Mouse (Mus musculus) left cerebral cortex, postnatal 36 days (tissue): ENCODE measurements around the gene Cdk1. TPM values are rescaled to one million over a fixed set of nuclear protein-coding genes. Genes with fewer than 3 reads are reported as not detected.
"Not testable (repeated sequence)": the region's sequence is repeated elsewhere in the genome, so short reads cannot be mapped to it uniquely, and the experiment has no call there.

Experiments used
- DNase-seq, 2 experiments: peaks; one replicate each; pipeline ENCODE4 v3.0.0; 2021 to 2022; ENCODE audit warnings: low spot score in 2 of 2, mixed read lengths in 1 of 2
- intact Hi-C: fragments of 180-260 bp; cut with DNase I; formaldehyde crosslinking; loops from one replicate; pipeline ENCODE4 v1.15.1; 2025
- total RNA-seq, 2 experiments: library from RNA; stranded (reverse); gene quantifications; 2 replicates each; pipeline ENCODE4 v1.2.3; 2021

Cdk1 gene
- 1 to 10 TPM in 1 of 2 experiments, under 1 TPM in 1; 0.68 to 1.6 TPM for total RNA-seq

DNA sequence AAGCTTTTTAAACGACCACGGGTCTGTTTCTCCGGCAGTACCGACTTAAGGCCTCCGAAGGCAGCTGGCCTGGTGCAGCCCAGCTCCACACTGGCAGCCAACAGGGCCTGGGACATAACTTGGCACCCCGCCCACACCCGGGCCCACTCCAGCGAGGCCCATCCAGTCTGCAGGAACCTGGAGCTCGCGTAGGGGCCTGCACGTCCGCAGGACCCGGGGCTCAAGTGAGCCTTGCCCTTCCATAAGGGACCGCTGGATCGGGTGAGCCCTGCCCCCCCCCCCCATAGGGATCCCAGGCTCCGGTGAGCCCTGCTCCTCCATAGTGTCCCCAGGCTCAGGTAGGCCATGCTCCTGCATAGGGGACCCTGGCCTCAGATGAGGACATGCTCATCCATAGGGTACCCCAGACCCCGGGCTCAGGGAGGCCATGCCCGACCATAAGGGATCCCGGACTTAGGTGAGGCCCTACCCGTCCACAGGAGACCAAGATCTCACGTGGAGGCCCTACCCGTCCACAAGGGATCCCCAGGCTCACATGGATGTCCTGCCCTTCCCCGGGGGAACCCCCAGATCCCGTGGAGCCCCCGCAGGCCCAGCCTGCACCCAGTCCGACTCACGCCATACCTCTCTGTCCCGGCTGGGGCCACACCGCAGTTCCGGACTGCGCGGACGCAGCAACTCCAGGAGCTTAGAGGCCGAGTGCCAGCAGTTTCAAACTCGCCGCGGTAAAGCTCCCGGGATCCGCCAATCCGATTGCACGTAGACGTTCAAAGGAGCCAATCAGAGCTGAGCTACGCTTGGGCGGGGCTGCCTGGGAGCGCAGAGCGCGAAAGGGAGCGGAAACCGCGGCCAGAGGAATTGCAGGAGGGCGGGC lies at the start of gene Cdk1:
Cdk1 (minus strand) TSS at position 727 of the 874 bp plus-strand sequence.
- intact Hi-C loops, result no loop called here
- peak; percentile 90 to 93 for DNase-seq

DNA sequence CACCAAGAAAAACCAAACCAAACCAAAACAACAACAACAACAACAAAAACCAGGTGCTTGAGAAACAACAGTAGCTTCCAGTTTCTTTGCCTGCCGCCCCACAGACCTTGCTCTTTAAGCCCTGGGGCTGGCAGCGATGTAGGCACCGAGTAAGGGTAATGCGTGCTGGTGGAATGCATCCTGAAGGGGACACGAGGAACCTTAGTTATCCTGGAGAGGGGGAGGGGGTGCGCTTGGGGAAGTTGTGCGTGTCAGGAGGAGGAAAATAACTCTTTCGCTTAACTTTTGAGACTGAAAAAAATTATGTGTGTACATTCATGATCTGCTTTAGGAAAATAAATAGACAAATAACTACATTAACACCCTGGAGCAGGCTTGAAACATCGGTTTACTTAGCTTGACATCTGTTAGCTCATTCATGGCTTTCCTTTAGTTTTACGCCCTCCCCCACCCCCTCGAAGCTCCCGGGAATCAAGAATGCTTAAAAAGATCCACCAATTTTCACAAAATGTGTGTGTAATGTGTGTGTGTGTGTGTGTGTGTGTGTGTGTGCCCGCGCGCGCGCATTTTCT lies 47.2 kb upstream of the Cdk1 start:
- intact Hi-C loops, result no loop called here
- DNase-seq, result no peak

DNA sequence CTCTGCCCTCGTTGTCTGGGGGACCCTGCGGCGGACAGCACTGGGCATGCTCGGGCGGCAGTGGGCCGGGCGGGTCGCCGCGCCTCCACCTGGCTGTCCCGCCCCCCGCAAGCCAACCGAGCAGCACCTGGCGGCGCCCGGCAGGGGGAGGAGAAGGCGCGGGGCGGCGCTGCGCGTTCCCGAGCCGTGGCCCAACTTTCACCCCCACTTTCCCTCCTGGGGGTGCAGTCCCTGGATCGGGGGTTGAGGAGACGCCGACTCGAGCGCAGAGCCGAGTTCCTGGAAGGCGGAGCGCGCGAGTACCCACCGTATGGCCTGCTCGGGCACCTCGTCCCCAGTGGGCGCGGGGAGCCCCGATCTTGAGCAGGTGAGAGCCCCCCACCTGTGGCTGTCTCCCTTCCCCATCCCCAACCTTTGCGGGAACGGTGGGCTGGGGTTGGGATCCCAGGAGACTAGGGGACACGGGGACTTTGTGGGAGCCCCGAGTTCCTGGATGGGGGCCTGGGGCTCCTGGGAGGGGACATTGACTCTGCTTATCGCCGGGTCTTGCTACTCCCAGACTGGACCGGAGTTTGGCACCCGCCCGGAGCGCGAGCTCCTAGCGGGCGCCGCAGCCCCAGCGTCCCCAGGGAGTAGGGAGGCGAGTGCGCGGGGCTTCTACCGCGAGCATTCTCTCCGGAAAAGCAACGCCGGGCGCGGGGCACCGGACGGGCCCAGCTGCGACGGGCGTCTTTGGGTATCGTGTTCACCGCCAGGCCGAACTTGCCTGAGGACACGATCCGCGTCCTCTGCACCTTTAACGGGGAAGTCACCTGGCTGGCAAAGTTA lies 46.2 kb upstream of the Cdk1 start, which contains the start of gene Ank3:
Ank3 (plus strand) TSS at position 11 of the 828 bp plus-strand sequence.
- no peak for DNase-seq
- intact Hi-C loops, result no loop called here

DNA sequence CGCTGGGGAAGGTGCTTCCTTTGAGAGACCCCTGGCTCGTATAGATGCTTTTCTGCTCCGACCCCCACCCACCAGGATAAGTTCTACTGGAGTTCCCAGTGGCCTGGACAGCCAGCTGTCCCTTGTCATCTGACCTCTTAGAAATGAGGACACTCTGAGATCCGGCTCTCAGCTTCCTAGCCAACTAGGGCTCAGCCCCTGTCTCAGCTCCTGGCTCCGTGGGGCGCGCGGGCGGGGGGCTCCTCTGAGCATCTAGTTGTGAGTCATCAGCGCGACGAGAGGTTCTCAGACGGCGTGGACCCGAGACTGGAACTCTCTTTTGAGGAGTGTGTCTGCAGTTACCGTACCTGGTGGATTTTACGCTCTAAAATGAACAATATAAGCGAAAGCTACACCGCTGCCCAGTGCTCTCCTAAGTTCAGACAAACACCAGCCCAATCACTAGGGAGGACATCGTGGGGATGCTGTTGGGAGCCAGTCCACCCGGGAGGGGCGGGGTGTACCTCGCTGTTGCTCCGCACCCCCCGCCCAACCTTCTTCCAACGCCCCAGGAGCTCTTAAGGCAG lies 45.5 kb upstream of the Cdk1 start:
- DNase-seq, result no peak
- intact Hi-C loops, result no loop called here

DNA sequence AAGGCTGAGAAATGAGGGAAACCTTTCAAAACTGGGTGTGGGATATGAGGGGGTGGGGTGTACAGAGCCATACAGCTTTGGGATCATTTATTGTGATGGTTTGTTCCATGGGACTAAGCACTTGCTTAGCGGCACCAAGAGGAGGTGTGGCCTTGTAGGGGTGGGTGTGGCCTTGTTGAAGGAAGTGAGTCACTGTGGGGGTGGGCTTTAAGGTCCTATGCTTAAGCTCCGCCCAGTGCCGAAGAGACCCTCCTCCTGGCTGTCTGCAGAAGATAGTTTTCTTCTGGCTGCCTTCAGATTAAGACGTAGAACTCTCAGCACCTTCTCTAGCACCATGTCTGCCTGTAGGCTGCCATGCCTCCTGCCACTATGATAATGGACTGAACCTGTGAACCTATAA lies 36.8 kb upstream of the Cdk1 start:
- intact Hi-C loops, result no loop called here
- no peak for DNase-seq

DNA sequence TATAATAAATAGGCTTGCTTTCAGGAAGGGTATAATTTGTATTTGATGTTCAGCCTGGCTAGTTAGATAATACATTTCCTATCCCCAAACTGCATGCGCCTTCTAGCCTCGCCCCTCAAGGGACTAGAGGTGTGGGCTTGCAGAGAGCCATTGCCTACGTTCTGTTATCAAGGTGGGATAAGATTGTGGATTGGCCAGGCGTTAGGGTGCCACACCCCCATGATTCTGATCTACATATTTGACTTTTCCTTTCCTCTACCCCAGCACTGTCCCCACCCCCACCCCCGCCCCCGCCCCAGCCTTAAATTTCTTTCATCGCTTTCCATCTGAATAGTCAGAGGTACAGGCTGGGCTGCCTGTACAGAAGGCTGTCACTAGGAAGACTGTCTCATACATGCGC lies 34.0 kb upstream of the Cdk1 start:
- no peak for DNase-seq
- intact Hi-C loops, result no loop called here

DNA sequence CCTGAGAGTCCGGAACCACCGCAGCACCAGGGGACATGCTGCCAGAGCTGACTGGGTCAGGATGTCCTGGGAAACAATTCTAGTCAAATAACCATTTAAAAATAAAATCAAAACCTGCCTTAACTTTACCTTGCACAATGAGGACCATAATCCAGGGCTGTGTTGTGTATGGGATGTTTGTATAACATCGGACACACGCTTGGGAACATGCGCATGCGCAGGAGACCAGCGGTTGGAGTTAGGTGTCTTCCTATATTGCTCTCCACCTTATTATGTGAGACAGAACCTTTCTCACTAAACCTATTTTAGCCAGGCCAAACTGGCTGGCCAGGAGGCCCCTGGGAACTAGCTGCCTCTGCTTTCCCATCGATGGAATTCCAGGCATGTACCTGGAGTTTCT lies 32.4 kb upstream of the Cdk1 start:
- intact Hi-C loops, result no loop called here
- no peak for DNase-seq

DNA sequence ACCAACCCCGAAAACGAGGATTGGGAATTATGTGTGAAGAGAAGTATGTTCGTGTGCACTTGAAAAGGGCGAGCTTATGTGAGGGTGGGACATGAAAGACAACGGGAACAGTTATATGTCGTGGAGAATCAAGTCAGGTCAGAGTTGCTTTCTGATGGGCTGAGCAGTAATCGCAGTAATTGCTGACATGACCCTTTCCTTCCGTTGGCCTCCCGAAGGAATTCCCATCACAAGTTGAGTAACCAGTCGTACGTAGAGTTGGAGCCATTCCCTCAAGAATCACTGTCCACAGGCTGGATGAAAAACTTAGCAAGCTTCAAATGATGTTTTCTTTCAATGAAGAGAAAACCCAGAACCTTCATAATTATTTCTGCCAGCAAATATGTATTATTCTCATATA lies 31.9 kb upstream of the Cdk1 start:
- intact Hi-C loops, result no loop called here
- no peak for DNase-seq

DNA sequence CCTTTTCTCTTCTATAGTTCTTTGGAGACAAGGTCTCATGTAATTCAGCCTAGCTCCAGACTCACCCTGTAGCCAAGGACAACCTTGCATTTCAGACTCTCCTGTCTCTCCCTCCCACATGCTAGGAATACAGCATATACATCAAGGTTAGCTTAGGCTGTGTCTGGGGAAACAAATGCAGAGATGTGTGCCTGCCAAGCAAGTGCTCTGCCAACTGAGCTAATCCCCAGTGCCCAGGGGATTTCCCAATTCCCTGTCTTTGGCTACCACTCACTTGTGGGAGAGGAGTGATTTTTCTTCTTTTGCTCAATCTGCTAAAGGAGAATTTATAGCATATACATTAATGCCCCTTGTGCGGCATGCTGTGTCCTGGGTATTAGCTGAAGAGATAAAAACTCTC lies 30.4 kb upstream of the Cdk1 start:
- intact Hi-C loops, result no loop called here
- DNase-seq, result no peak

DNA sequence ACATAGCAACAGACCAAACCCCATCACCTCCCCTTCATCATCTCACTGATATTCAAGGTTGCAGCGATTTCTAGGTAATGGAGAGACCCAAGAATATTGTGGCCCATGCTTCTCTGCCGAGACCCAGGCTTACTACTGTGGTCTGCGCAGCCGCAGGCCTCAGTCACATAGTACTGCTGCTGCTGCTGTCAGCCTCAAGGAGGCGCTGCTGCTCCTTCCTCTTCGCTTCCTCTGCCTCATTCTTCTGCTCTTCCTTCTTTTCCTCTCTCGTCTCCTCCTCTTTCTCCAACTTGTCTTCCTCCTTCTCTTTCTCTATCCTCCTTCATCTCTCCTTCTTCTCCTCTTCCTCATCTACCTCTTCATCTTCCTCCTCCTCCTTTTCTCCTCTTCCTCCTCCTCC lies 22.4 kb upstream of the Cdk1 start:
- intact Hi-C loops, result no loop called here
- no peak for DNase-seq

DNA sequence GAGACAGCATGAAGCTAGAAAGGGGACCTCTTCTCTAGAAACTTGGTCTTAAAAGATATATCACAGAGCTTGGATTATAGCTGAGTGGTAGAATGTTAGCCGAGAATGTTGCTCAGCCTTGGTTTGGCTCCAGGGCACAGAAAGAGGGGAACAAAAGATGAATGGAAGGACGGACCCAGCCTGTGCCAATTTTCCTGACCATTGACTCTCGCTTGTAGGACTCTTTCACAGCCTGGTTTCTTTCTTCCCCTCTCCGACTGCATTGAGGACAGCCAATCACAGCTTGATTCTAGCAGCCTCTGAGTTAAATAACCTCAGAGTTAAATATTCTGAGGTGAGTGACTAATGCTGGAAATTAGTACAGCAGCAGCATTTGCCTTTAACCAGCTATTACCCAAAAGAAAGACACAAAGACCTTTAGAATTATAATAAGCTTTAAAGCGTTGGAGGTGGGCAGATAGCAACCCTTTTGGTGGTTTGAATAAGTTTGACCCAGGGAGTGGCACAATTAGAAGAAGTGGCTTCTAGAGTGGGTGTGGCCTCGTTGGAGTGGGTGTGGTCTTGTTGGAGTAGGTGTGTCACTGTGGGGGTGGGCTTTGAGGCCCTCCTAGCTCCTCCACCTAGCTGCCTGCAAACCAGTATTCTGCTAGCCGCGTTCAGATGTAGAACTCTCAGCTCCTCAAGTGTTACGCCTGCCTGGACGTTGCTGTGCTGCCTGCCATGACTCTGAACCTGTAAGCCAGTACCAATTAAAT lies 21.2 kb upstream of the Cdk1 start:
- intact Hi-C loops, result loop anchor here (5.0 kb wide), 1 partner anchor 283 kb away; no protein-coding TSS in a partner anchor
- DNase-seq, result no peak

DNA sequence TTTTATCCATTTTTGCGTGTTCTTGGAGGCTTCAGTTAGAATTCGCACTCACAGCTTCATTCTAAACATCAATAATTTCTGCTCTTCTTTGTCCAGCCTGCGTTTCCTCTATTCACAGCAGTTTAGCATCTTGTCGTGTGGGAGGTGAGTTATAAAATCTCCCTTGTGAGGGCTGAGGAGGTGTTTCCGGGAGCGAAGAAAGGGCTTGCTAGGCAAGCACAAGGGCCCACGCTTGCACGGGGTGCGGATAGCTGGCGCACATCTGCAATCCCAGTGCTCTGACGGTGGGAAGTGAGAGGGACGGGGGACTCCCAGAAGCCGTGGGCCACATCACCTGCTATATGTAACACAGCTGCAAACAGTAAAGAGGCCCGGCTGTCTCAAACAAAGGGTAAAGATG lies 19.3 kb upstream of the Cdk1 start:
- peak in 1 of 2 experiments; percentile 12 for DNase-seq

DNA sequence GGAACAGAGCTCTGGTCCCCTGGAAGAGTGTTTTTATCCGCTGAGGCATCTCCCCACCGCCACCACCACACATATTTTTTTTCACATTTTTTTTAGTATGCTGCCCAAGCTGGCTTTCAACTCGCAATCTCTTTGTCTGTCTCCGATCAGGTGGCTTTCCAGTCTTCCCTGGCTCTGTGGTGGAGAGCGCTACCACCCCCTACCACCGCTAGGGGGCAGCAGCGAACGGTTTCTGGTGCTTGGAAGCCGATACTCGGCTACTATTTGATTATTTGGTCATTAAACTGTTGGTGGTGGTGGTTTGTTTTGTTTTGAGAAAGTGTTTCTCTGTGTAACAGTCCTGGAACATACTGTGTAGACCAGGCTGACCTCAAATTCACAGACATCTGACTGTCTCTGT lies 18.7 kb upstream of the Cdk1 start:
- intact Hi-C loops, result loop anchor here (5.0 kb wide), 1 partner anchor 286 kb away; no protein-coding TSS in a partner anchor
- peak in 1 of 2 experiments; percentile 17 for DNase-seq

More for the DNA sequence above, 19.3 kb upstream of the Cdk1 start:
- intact Hi-C loops, result loop anchor here (5.0 kb wide), 1 partner anchor 285 kb away; no protein-coding TSS in a partner anchor

DNA sequence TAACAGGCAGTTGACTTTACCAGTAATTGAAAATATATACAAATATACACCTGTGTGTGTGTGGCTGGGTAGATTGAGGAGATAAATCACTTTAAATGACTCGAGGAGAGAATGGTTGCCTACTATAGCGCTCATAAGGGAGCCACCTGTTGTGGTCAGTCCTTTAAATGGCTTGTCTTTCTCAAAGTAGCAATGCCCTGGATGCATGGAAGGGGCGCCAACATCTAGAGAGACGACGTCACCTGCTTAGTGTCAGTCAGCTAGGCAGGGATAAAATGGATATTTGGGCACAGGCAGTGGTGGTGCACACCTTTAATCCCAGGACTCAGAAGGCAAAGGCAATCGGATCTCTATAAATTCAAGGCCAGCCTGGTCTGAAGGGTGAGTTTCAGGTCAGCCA lies 16.6 kb upstream of the Cdk1 start:
- intact Hi-C loops, result no loop called here
- DNase-seq, result no peak

DNA sequence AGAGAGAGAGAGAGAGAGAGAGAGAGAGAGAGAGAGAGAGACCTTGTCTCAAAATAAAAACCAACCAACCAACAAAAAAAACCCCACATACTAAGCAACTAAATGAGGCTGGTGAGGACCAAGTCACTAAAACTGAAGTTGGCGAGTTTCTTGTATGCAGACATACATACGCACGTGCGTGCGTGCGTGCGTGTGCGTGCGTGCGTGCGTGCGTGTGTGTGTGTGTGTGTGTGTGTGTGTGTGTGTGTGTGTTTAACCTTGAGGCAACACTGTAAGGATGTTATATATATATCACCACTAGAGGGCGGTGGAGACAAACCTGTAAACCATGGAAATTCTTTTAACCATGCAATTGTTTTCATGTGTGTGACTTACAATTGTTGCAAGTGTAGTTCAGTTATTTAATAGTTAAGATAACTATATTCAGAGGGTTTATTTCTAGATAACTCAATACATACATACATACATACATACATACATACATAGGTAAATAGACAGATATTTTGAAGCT lies 14.2 kb upstream of the Cdk1 start:
- intact Hi-C loops, result no loop called here

DNA sequence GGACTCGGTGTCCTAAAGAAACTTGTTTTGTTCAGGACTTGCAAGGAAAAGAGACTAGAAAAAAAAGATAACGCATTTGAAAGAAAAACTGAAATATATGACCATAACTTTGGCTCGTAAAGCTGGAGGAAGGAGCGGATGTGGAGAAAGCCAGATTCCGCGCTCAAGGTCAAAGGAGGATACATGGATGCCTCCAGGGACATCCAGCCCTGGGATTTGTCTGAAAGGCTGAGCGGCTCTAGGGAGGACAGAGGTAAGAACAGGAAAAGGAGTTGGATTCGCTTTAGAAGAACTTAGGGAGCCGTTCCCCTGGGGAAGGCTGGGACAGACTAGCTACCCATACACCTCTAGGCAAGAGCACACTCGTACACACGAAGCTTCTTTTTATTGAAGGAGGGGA lies 13.5 kb upstream of the Cdk1 start:
- intact Hi-C loops, result no loop called here
- no peak for DNase-seq

More for the DNA sequence above, 14.2 kb upstream of the Cdk1 start:
- no peak for DNase-seq

DNA sequence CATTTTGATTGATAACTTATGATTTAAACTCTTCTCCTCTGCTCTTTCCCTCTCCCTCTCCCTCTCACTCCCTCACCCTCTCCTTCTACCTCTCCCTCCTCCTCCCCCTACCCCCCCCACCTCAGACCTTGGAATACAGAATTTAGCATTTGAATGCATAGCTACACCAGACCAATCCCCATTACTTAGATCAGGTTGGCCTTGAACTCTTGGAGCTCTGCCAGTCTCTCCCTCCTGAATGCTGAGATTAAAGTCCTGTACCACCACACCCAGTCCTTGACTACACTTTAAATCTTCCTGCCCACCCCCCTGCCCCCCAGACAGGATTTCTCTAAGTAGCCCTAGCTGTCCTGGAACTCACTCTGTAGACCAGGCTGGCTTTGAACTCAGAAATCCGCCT lies 6.9 kb upstream of the Cdk1 start:
- DNase-seq, result no peak
- intact Hi-C loops, result no loop called here

DNA sequence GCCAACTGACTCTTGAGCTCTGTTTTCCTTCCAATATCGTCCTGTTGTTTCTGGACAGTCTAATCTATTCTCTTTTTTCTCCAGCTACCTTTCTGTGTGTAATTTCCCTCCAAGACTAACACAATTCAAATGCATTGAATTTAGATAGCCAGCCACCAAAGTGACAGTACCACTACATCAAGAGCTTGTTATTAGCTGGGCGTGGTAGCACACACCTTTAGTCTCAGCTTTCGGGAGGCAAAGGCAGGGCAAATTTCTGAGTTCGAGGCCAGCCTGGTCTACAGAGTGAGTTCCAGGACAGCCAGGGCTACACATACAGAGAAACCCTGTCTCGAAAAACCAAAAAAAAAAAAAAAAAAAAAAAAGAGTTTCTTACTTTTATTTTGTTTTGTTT lies 345 bp upstream of the Cdk1 start:
- DNase-seq, intact Hi-C loops: not testable (repeated sequence)

DNA sequence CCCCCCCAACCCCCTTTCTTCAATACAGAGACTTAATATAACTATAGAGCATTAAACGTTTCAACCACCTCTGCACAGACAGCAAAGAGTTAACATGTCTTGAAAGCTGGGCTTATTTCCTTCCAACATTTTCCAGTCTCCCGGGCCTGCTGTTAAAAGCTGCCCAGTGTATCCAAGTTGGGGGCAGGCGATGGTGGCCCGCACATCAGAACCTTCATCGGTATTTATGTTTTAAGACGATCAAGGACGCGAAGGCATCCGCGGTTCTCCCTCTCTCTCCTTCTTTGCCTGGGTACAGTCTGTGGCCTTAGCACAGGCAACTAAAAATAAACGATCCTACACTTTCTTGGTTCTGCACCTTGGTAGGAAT lies 911 bp downstream of the Cdk1 start:
- no peak for DNase-seq
- intact Hi-C loops, result no loop called here
